Mouse (Mus musculus) gastrocnemius, adult 18-20 months (tissue): ENCODE measurements around the gene Carhsp1. TPM values are rescaled to one million over a fixed set of nuclear protein-coding genes. Genes with fewer than 3 reads are reported as not detected.

Experiments used
- DNase-seq: peaks from one replicate; pipeline ENCODE4 v3.0.0; 2021; ENCODE audit warnings: low spot score
- total RNA-seq, 2 experiments: library from RNA; stranded (reverse); gene quantifications; 2 replicates each; pipeline ENCODE4 v1.2.3; 2021

Gene Carhsp1
- total RNA-seq, 2 experiments from 2014 or later, result 4.7 to 7.9 TPM

DNA sequence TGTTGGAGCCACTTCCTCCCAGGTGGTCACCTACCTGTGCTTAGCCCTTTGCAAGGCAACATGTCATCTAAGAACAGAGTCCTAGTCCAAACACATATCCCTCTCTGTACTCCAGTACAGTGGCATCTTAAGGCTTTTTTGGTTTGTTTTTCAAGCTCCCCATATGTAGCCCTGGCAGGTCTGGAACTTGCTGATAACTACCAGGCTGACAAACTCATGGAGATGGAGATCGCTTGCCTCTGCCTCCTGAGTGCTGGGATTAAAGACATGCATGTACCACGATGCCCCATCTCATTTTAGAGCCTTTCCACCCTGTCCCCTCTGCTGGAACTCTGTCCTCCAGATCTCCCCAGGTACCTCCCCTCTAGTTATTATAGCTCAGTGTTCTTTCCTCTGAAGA is 4.3 kb upstream of the Carhsp1 start:
- DNase-seq, result no peak

DNA sequence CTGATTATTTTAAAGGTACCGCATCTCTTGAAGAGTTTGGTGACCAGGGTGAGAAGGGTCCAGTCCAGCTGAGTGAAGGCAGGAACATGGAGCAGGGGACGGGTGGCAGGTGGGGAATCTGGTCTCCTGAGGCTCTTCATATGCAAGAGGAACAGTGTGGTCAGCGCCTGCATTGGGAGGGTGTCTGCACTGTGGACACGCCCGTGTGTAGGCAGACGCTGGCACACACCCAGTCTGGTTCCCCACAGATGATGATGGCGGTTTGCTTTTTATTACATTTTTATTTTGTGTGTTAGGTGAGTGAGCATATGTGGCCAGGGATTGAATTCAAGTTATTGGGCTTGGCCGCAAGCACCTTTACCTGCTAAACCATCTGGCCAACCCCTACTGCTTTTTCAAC is 3.6 kb upstream of the Carhsp1 start:
- DNase-seq, result no peak

- peak; percentile 63 for DNase-seq
Measured at GRCm38 (mm10) chr16:8674165-8674564, 2.2 kb upstream of the Carhsp1 start.

GRCm38 (mm10) chr16:8673343-8673742 is 1.4 kb upstream of the Carhsp1 start:
- DNase-seq, result no peak

DNA sequence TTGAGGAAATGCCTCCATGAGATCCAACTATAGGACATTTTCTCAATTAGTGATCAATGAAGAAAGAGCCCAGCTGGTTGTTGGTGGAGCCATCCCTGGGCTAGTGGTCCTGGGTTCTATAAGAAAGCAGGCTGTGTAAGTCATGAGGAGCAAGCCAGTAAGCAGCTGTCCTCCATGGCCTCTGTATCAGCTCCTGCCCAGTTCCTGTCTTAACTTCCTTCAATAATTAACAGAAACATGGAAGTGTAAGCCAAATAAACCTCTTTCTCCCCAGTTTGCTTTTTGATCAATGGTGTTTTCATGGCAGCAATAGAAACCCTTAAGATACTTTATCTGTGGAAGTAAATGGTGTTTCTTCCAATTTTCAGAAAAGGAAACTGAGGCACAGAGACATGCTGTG is 856 bp upstream of the Carhsp1 start:
- DNase-seq, result no peak

DNA sequence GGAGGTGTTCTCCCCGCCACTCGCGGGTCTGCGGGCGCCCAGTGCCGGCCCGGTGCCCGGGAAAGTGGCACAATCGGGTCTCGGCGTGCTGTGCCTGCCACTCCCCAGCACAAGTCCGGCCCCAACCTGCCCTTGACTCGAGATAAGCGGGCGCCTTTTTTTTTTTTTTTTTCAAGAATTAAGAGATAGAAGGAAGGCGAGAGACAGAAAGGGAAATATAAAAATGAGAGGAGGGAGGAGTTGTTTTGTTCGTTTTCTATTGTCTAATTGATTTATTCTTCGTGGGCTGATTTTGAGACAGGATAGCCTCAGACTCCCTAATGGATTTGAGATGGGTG is 364 bp upstream of the Carhsp1 start:
- no peak for DNase-seq

- no peak for DNase-seq
Measured at GRCm38 (mm10) chr16:8670041-8671035, 1.6 kb downstream of the Carhsp1 start.

GRCm38 (mm10) chr16:8669432-8669831 is 2.5 kb downstream of the Carhsp1 start:
- DNase-seq, result no peak

- DNase-seq, result no peak
Measured at GRCm38 (mm10) chr16:8668386-8668785, 3.6 kb downstream of the Carhsp1 start.

GRCm38 (mm10) chr16:8667814-8668213 is 4.1 kb downstream of the Carhsp1 start:
- DNase-seq, result no peak

DNA sequence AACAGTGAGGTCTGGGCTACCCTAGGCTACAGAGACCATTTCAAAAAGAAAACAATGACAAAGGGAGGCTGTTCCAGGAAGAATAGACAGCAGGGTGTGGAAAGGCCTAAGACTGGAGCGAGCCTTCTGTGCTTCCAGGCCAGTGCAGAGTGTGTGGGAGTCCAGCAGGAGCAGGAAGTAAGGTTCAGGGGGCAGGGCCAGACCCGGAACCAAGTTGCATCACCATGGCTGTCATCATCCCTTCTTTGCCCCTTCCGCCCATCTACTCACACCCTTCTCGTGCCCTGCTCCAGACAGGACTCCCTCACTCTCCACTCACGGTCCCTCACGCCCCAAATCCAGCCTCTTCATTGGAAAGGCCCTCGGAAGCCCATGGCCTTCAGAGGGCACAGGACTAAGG is 4.7 kb downstream of the Carhsp1 start:
- no peak for DNase-seq

GRCm38 (mm10) chr16:8666452-8666851 is 5.5 kb downstream of the Carhsp1 start:
- peak; percentile 69 for DNase-seq

GRCm38 (mm10) chr16:8665367-8665766 is 6.6 kb downstream of the Carhsp1 start:
- no peak for DNase-seq

DNA sequence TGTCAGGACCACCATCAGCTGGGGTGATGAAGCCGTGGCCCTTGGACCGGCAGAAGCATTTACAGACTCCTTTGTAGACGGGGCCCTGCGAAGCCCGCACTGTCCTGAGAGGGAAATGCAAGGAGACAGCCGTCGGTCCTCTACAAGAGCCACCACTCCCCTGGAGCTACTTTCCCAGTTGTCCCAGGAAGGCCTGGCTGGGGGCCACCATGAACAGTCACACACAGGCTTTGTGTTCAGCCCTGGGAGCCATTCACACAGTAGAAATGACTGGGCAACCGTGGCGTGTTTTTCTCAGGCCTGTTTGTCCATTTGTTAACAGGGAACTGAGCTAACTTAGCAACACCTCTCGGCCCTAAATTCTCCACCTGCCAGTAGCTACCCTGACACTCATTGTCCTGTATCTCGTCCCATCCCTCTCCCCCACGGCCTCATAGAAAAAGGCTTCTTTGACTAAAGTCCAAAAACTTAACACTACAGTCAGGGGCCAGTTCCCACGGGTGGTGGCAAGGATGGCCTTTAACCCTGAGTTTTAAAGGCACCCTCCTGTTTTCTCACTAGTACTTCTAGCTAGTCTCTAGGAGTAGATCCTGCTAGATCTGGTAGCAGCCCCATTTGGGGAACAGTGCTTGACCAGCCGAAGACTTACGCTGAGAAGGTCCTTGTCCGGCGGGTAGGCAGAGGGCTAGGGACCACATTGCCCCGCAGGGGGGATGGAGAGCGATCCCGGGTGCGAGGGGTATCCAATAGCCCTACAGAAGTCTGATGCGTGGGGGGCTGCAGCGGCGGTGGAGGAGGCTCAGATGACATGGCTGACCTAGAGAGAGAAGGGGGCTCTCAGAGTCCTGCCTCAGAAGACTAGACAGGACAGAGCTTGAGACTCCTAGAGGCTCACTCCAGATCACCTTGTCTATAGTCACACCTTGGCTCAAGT is 8.1 kb downstream of the Carhsp1 start:
- DNase-seq, result no peak

GRCm38 (mm10) chr16:8663022-8663421 is 8.9 kb downstream of the Carhsp1 start:
- DNase-seq, result no peak

DNA sequence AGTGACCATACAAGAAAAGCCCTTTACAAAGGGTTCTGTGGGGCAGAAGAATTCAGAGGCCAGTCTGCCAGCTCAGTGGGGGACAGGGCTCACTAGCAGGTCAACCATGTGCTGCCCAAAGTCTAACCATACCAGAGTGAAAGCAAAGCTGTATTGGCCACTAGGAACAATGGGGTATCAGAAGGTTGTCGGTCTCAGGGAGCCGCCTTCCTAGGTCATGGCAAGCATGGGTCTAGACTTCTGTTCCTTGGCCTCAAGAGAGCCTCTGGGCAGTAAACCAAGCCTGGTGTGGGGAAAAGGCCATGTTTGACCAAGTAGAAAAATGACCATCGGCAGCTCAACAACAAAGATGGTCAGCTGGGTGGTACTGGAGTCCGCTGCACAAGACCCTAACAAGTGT is 13.2 kb downstream of the Carhsp1 start:
- no peak for DNase-seq

- no peak for DNase-seq
Measured at GRCm38 (mm10) chr16:8658349-8658748, 13.6 kb downstream of the Carhsp1 start.

GRCm38 (mm10) chr16:8656256-8656655 is 15.7 kb downstream of the Carhsp1 start:
- no peak for DNase-seq

DNA sequence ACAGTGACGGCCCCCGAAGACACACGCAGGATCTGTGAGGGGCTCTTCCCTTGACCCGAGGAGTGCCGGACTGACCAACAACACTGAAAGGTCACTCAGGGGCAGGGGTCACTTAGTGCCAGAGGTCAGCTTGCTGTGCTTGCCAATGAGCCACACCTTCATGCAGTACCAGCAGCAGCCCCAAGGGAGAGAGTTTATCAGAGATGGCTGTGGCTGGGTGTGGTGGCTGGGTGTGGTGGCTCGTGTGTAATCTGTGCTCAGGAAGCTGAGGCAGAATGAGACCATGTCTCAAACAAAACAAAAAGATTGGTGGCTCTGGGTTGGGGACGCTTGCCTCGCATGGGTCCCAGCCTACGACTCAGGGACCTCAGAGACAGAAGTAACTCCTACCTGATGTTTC is 16.4 kb downstream of the Carhsp1 start:
- no peak for DNase-seq

GRCm38 (mm10) chr16:8655108-8655507 is 16.8 kb downstream of the Carhsp1 start:
- no peak for DNase-seq

DNA sequence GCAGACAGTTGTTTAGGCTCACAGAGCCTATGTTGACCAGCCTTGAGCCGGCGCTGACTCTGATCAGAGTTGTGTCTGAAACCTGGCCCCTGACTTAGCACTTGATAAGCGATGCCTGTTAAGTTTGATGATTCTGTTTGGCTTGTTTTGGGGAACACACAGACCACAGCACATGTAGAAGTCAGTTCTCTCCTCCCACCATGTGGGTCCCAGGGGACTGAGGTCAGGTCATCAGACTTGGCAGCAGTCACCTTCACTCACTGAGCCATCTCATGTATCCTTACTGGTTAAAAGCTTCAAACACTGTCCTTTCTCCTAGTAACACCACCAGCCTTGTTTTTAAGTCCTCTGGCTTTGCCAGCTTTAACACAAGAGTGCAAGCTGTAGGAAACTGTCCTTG is 21.9 kb downstream of the Carhsp1 start:
- no peak for DNase-seq

- no peak for DNase-seq
Measured at GRCm38 (mm10) chr16:8645546-8645945, 26.4 kb downstream of the Carhsp1 start.
